Mouse (Mus musculus): ENCODE results near the gene Arl6ip4.

Arl6ip4 gene

GRCm38 (mm10) chr5:124095077-124095581 is 20.8 kb upstream of the Arl6ip4 start:
- DNase-seq, result peak; percentile 42

GRCm38 (mm10) chr5:124095596-124096232 is 20.2 kb upstream of the Arl6ip4 start, which contains the start of gene Abcb9:
Abcb9 (minus strand) TSS chr5:124095798.
- DNase-seq, result peak; percentile 100

GRCm38 (mm10) chr5:124098923-124099322 is 17.0 kb upstream of the Arl6ip4 start:
- no peak for DNase-seq

- no peak for DNase-seq
These were observed 15.5 kb upstream of the Arl6ip4 start for GRCm38 (mm10) chr5:124100128-124101044.

- DNase-seq, result no peak
These were observed 13.6 kb upstream of the Arl6ip4 start for GRCm38 (mm10) chr5:124102326-124102725.

GRCm38 (mm10) chr5:124103020-124103419 is 12.9 kb upstream of the Arl6ip4 start:
- no peak for DNase-seq

GRCm38 (mm10) chr5:124103552-124103951 is 12.3 kb upstream of the Arl6ip4 start:
- DNase-seq, result no peak

GRCm38 (mm10) chr5:124111077-124111741 is 4.7 kb upstream of the Arl6ip4 start:
- peak; percentile 63 for DNase-seq

GRCm38 (mm10) chr5:124111742-124112497 is 4.0 kb upstream of the Arl6ip4 start, which contains the start of gene Ogfod2:
Ogfod2 (plus strand) TSS chr5:124112297.
- peak; percentile 97 for DNase-seq

GRCm38 (mm10) chr5:124112531-124112930 is 3.4 kb upstream of the Arl6ip4 start:
- peak; percentile 62 for DNase-seq

- DNase-seq, result peak; percentile 72
These were observed 2.9 kb upstream of the Arl6ip4 start for GRCm38 (mm10) chr5:124113030-124113429.

GRCm38 (mm10) chr5:124114276-124115025 is 1.4 kb upstream of the Arl6ip4 start:
- DNase-seq, result no peak

- DNase-seq, result no peak
These were observed 358 bp upstream of the Arl6ip4 start for GRCm38 (mm10) chr5:124115531-124115930.

- no peak for DNase-seq
These were observed 3.3 kb downstream of the Arl6ip4 start for GRCm38 (mm10) chr5:124119204-124119603.

GRCm38 (mm10) chr5:124122357-124122756 is 6.5 kb downstream of the Arl6ip4 start:
- DNase-seq, result no peak

- no peak for DNase-seq
These were observed 9.2 kb downstream of the Arl6ip4 start for GRCm38 (mm10) chr5:124125093-124125492.

- no peak for DNase-seq
These were observed 18.4 kb downstream of the Arl6ip4 start for GRCm38 (mm10) chr5:124134261-124134660.

- DNase-seq, result no peak
These were observed 22.2 kb downstream of the Arl6ip4 start for GRCm38 (mm10) chr5:124138066-124138465.

- no peak for DNase-seq
These were observed 33.1 kb downstream of the Arl6ip4 start for GRCm38 (mm10) chr5:124149028-124149427.

- DNase-seq, result no peak
These were observed 35.0 kb downstream of the Arl6ip4 start for GRCm38 (mm10) chr5:124150895-124151294.

GRCm38 (mm10) chr5:124152734-124153133 is 36.8 kb downstream of the Arl6ip4 start:
- DNase-seq, result no peak

- DNase-seq, result no peak
These were observed 40.1 kb downstream of the Arl6ip4 start for GRCm38 (mm10) chr5:124155943-124156342.
